Mouse (Mus musculus): ENCODE data around the gene Hdhd5.

GRCm38 (mm10) chr6:120509975-120510374 lies 21.1 kb downstream of the Hdhd5 start:
- TF ChIP-seq CTCF (IDR thresholded peaks at IDR 0.05; ENCODE audit: low read depth) (no peak), EP300 (IDR thresholded peaks at IDR 0.05; ENCODE audit: low read depth) (no peak)
